Mouse (Mus musculus) midbrain, embryonic 12.5 days (tissue): ENCODE results near the gene Sh3pxd2a. TPM values are rescaled to one million over a fixed set of nuclear protein-coding genes. Genes with fewer than 3 reads are reported as not detected.
A peak's percentile ranks its signal among the peaks of the same experiment; 100 is the strongest.

ENCODE experiments used
- ATAC-seq: fragments of 200-750 bp; cut with Nextera tagmentation; 2 replicates; pipeline ENCODE4 v1.8.0; 2017; ENCODE audit warnings: low read depth, moderate TSS enrichment, moderate library complexity; ENCODE audit not compliant: low FRiP score
- H3K27ac ChIP-seq: fragments of 300-500 bp; sonication (generic); replicated peaks from 2 replicates; pipeline ENCODE4 v1.5.1; 2016; ENCODE audit warnings: mild to moderate bottlenecking
- H3K27me3 ChIP-seq: fragments of 300-500 bp; sonication (generic); 2 replicates; pipeline ENCODE4 v1.6.1; 2016; ENCODE audit warnings: mild to moderate bottlenecking
- H3K36me3 ChIP-seq: fragments of 300-500 bp; sonication (generic); 2 replicates; pipeline ENCODE4 v1.6.1; 2016
- H3K4me1 ChIP-seq: fragments of 300-500 bp; sonication (generic); 2 replicates; pipeline ENCODE4 v1.6.1; 2016
- H3K4me2 ChIP-seq: fragments of 300-500 bp; sonication (generic); replicated peaks from 2 replicates; pipeline ENCODE4 v1.6.1; 2016; ENCODE audit warnings: mild to moderate bottlenecking, moderate library complexity
- H3K4me3 ChIP-seq: fragments of 300-500 bp; sonication (generic); 2 replicates; pipeline ENCODE4 v1.5.1; 2016; ENCODE audit warnings: mild to moderate bottlenecking
- H3K9ac ChIP-seq: fragments of 300-500 bp; sonication (generic); replicated peaks from 2 replicates; pipeline ENCODE4 v1.6.1; 2016; ENCODE audit warnings: mild to moderate bottlenecking, moderate library complexity
- H3K9me3 ChIP-seq: fragments of 300-500 bp; sonication (generic); 2 replicates; pipeline ENCODE4 v1.6.1; 2016; ENCODE audit warnings: mild to moderate bottlenecking
- WGBS: fragments of 180-500 bp; shearing (Covaris S2); methylation state at CpG from one replicate; pipeline ENCODE4 v1.1.7; 2016; 5-methylcytosine and 5-hydroxymethylcytosine counted together
- polyA plus RNA-seq: library from polyadenylated mRNA; unstranded; fragments of >200 nt; fragmentation: Nextera tagmentation; extraction: Ambion mirVana; gene quantifications from 2 replicates; pipeline ENCODE4 v1.2.1, GENCODE M21; 2016

Sh3pxd2a gene
- polyA plus RNA-seq, 1 experiment from 2014 or later: 3.2 TPM

DNA sequence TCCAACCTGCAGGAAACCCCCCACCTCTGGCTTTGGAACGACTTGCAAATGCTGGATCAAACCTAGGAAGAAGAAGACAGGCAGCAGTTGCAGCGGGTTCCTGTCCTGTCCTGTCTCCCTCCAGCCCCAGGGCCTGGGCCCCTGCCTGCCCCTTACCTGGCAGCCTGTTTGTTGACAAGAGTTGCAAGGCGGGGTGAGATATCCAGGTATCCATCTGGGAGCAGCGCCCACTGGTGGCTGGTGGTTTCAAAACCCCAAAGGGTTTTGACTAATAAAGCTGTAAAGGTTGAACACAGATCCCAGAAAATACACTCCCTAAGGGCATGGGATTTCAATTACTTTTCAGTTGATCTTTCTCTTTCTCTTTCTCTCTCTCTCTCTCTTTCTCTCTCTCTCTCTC, 24.0 kb upstream of the Sh3pxd2a start:
- Histone ChIP-seq H3K4me1 (peaks cover 19% of the 10 kb centered on the region), H3K4me3 (no peak overlapping the region), H3K9me3 (0 out of 2 replicates have a peak, but pooled peaks cover 4% of the 10 kb centered on the region), H3K36me3 (no peaks in the 10 kb centered on the region), H3K9ac (no peak overlapping the region), H3K27me3 (no peaks in the 10 kb centered on the region; the same call in 1 of the 2 replicates), H3K4me2 (no peak overlapping the region), H3K27ac (no peak overlapping the region)
- WGBS: 37% methylated on average over 4 of the region's 4 CpGs
- no peak for ATAC-seq

DNA sequence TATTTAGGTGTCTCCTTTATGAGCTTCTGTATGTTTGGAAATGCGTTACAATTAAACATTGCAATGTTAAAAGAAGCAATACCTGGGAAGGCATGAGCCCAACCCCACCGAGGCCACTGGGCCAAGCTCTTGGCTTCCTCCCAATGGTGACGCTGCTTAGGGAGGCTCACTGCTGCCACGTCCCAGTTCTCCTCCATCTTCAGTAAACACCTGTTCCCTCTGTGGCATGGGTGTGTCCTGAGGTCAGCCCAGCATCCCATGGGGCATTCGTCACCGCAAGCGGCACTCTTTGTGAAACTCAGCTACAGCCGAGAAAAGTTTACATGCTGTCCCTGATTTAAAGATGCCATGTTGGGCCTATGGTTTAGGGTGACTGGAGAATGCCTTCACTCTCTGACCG, 23.4 kb upstream of the Sh3pxd2a start:
- no peaks in the 10 kb centered on the region for H3K36me3 ChIP-seq
- 89% methylated on average over 9 of the region's 9 CpGs for WGBS

DNA sequence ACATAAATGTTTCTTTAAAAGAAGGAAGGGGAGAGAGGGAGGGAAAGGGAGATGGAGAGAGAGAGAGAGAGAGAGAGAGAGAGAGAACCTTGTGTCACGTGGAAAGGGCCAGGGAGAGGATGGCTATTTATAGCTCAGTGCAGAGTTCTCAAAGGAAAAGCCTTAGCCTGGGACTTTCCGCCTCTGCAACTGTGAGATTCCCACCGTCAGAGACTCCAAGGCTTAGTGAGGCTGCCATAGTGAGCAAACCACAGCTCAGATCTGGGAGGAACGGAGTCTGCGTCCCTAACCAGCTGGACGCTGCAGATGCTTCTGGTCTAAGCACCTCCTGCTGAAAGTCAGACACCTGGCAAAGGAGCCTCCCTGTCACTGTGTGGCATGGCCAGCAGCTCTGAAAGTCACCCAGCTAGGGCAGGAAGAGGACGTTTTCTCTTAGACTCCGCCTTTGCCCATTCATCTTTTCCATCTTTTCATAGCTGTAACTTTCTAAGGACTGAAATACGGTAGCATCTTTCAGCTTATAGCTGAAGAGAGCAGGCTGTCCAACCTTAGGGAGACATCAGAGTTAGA, 21.9 kb upstream of the Sh3pxd2a start:
- H3K27me3 ChIP-seq: no peaks in the 10 kb centered on the region; the same call in 1 of the 2 replicates
- no peaks in the 10 kb centered on the region for H3K36me3 ChIP-seq
- H3K4me2 ChIP-seq: no peak overlapping the region
- ATAC-seq: no peak
- H3K4me3 ChIP-seq: no peak overlapping the region
- 54% methylated on average over 9 of the region's 9 CpGs for WGBS
- H3K4me1 ChIP-seq: peaks cover 3% of the 10 kb centered on the region; the same call in 1 of the 2 replicates
- H3K9ac ChIP-seq: no peak overlapping the region
- peaks cover 9% of the 10 kb centered on the region; the same call in 1 of the 2 replicates for H3K9me3 ChIP-seq
- no peak overlapping the region for H3K27ac ChIP-seq

More for the DNA sequence above, 23.4 kb upstream of the Sh3pxd2a start:
- Histone ChIP-seq H3K4me2 (no peak overlapping the region), H3K4me3 (no peak overlapping the region), H3K9ac (no peak overlapping the region), H3K9me3 (0 out of 2 replicates have a peak, but pooled peaks cover 4% of the 10 kb centered on the region), H3K4me1 (peaks cover 12% of the 10 kb centered on the region), H3K27ac (no peak overlapping the region), H3K27me3 (no peaks in the 10 kb centered on the region; the same call in 1 of the 2 replicates)
- no peak for ATAC-seq

DNA sequence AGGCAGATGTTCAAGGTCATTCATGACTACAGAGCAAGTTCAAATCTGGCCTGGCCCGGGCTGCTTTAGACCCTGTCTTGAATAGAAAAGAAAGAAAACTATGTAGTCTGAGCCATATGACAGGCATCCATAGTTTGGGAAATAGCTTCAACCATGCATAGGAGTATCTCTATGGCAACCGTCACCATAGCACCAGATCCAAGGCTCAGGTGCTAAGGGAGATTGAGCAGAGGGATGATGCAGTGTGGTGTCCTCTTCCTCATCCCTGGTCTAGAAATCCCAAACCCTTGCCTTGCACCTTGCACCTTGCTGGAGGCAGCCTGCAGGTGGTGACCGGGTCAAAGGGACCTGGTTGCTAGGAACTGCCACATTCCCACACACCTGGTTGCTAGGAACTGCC, 19.9 kb upstream of the Sh3pxd2a start:
- peaks cover 5% of the 10 kb centered on the region; the same call in 1 of the 2 replicates for H3K9me3 ChIP-seq
- H3K4me2 ChIP-seq: no peak overlapping the region
- H3K36me3 ChIP-seq: no peaks in the 10 kb centered on the region
- no peaks in the 10 kb centered on the region; the same call in 1 of the 2 replicates for H3K27me3 ChIP-seq
- no peak for ATAC-seq
- WGBS: 74% methylated on average over 3 of the region's 3 CpGs
- H3K4me1 ChIP-seq: peaks cover 3% of the 10 kb centered on the region; the same call in 1 of the 2 replicates
- no peak overlapping the region for H3K27ac ChIP-seq
- H3K9ac ChIP-seq: no peak overlapping the region
- H3K4me3 ChIP-seq: no peak overlapping the region

DNA sequence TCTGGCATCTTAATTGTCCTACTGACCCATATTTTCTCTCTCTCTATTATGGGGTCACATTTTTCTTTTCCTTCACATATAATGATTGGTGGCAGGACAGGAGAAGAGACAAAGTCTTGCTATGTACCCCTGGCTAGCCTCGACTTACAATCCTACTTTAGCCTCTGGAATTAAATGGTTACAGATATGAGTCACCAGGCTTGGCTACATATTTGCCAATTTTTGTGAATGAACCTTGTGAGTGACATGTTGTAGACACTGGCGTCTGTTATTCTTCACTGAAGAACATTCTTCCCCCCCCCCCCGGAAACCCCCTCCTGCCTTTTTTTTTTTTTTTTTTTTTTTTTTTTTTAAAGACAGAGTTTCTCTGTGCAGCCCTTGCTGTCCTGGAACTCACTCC, 19.1 kb upstream of the Sh3pxd2a start:
- Histone ChIP-seq H3K4me2 (no peak overlapping the region), H3K27me3 (no peaks in the 10 kb centered on the region; the same call in 1 of the 2 replicates), H3K27ac (no peak overlapping the region), H3K9me3 (peaks cover 5% of the 10 kb centered on the region; the same call in 1 of the 2 replicates), H3K4me1 (peaks cover 3% of the 10 kb centered on the region; the same call in 1 of the 2 replicates), H3K9ac (no peak overlapping the region), H3K4me3 (no peak overlapping the region), H3K36me3 (no peaks in the 10 kb centered on the region)
- 80% methylated on average over 3 of the region's 3 CpGs for WGBS
- ATAC-seq: no peak

DNA sequence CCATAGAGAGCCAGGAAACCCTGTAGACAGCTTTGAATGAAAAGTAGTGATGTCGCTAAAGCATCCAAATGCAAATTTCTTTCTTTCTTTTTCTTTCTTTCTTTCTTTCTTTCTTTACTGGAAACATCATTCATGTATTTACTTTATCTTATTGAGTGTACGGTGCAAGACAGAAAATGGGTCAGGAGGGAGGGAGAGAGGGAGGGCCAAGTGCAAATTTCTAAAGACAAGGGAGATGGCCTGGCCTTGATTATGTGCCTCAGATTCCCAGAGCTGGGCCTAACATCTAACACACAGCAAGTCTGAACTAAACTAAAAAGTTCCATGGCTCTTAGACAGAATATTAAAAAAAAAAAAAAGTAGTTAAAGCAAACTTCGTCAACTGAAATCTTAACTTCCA, 9.3 kb upstream of the Sh3pxd2a start:
- Histone ChIP-seq H3K4me3 (no peak overlapping the region), H3K9ac (no peak overlapping the region), H3K27ac (peak overlapping the region; percentile 31; the same call in 1 of the 2 replicates), H3K4me1 (peaks cover 18% of the 10 kb centered on the region), H3K9me3 (no peaks in the 10 kb centered on the region), H3K4me2 (0 out of 2 replicates have a peak overlapping the region, but pooled peaks have one; percentile 16), H3K27me3 (0 out of 2 replicates have a peak, but pooled peaks cover 2% of the 10 kb centered on the region), H3K36me3 (no peaks in the 10 kb centered on the region)
- no peak for ATAC-seq
- WGBS: 60% methylated on average over 3 of the region's 3 CpGs

DNA sequence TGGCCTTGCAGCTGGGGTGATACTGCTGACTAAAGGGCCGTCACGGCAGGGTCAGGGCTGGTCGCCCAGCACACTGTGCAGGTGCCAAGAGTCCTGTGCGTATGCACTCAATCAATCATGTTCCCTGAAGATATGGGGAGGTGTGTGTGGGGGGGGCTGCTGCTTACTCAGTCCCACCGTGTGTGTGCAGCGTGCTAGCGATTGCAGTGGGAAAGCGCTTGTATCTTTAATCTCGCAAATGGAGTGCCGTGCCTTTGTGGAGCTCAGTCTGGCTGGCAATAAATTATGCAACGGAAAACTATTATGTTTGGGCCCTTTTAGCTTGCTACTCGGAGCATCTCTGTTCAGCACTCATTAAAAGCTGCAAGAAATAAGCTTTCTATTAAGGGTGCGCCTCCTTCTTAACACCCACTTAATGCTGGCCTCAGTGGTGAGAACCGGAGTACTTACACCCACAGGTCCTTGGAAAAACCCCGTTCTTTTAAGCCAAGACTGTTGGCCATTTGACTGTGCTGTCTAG, 8.7 kb upstream of the Sh3pxd2a start:
- Histone ChIP-seq H3K27me3 (0 out of 2 replicates have a peak, but pooled peaks cover 2% of the 10 kb centered on the region), H3K9me3 (no peaks in the 10 kb centered on the region), H3K4me2 (0 out of 2 replicates have a peak overlapping the region, but pooled peaks have one; percentile 16), H3K4me3 (no peak overlapping the region), H3K36me3 (no peaks in the 10 kb centered on the region), H3K9ac (0 out of 2 replicates have a peak overlapping the region, but pooled peaks have one; percentile 16), H3K4me1 (peaks cover 18% of the 10 kb centered on the region), H3K27ac (peak overlapping the region; percentile 31; the same call in 1 of the 2 replicates)
- ATAC-seq: peak; percentile 58
- WGBS: 37% methylated on average over 15 of the region's 15 CpGs

DNA sequence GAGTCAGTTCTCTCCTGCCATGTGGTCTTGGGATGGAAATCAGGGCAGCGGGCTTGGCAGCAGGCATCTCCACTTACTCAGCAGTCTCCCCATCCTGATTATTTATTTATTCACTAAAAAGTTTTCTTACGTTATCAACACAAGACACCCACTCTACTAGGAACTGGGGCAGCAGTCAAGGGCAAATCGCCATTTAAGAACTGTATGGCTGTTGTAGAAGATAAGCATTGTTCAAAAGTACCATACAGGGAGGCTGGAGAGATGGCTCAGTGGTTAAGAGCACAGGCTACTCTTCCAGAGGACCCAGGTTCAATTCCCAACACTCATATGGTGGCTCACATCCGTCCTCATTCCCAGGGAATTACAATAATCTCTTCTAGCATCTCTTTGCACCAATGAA, 7.6 kb upstream of the Sh3pxd2a start:
- Histone ChIP-seq H3K9me3 (no peaks in the 10 kb centered on the region), H3K4me1 (peaks cover 18% of the 10 kb centered on the region), H3K4me3 (no peak overlapping the region), H3K4me2 (no peak overlapping the region), H3K36me3 (no peaks in the 10 kb centered on the region), H3K27ac (no peak overlapping the region), H3K27me3 (0 out of 2 replicates have a peak, but pooled peaks cover 2% of the 10 kb centered on the region), H3K9ac (no peak overlapping the region)
- WGBS: 83% methylated on average over 4 of the region's 4 CpGs
- no peak for ATAC-seq

DNA sequence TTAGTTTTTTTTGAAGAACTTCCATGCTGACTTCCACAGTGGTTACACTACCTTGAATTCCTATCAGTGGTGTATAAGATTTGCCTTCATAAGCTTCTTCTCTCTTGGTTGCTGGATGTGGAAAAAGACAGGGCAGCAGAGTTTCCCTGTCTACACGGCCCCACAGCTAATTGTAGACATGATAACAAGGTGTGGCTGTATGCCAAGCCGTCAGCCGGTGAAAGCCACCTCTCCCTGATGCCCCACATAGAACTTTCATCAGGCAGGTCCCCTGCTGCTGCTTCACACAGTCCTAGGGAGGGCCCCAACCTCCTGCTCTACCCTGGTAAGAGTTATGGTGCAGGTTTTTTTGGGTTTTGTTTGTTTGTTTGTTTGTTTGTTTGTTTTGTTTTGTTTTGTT, 4.5 kb upstream of the Sh3pxd2a start:
- WGBS: 89% methylated on average over 3 of the region's 3 CpGs
- Histone ChIP-seq H3K4me3 (no peak overlapping the region), H3K36me3 (no peaks in the 10 kb centered on the region), H3K4me2 (no peak overlapping the region), H3K4me1 (peaks cover 21% of the 10 kb centered on the region), H3K9ac (no peak overlapping the region), H3K27me3 (peaks cover 10% of the 10 kb centered on the region), H3K9me3 (no peaks in the 10 kb centered on the region), H3K27ac (no peak overlapping the region)
- no peak for ATAC-seq

DNA sequence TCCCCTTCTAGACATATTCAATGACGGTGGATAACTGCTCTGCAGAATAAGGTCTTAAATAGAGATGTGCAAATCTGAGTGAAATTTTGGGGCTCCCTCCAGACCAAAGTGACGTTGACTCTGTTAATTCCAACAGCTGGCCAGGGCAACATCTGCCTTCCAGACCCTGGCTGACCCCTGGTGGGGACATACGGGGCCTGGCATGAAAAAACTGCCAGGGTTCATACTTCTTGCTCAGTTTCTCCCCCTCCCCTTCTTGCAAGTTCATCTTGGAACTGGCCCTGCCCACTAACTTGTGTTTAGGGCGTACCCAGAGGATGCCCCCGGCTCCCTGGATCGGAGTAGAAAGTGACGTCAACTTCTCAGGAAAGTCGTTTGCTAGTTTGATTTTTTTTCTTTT, 2.6 kb upstream of the Sh3pxd2a start:
- no peak for ATAC-seq
- no peak overlapping the region for H3K27ac ChIP-seq
- H3K27me3 ChIP-seq: peaks cover 10% of the 10 kb centered on the region
- 0 out of 2 replicates have a peak, but pooled peaks cover 3% of the 10 kb centered on the region for H3K9me3 ChIP-seq
- no peak overlapping the region for H3K4me2 ChIP-seq
- H3K9ac ChIP-seq: no peak overlapping the region
- WGBS: 79% methylated on average over 8 of the region's 8 CpGs
- H3K4me1 ChIP-seq: peaks cover 15% of the 10 kb centered on the region
- no peaks in the 10 kb centered on the region for H3K36me3 ChIP-seq
- H3K4me3 ChIP-seq: no peak overlapping the region

DNA sequence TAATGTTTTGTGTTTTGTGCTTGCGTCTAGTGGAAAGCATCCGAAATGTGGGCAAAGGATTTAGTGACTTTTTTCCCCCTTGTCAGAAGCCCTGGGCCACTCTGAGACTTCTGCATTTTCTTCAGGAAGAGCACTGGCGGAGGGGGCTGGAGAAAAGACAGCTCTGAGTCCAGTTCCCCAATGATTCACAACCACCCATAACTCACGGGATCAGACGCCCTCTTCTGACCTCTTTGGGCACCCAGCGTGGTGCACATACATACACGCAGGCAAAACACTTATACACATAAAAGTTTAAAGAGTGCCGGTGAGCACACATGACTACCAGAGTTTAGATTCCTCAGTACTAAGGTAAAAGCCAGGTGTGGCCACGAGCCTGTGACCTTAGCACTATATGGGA, 1.3 kb upstream of the Sh3pxd2a start:
- H3K9ac ChIP-seq: no peak overlapping the region
- H3K9me3 ChIP-seq: 0 out of 2 replicates have a peak, but pooled peaks cover 3% of the 10 kb centered on the region
- peaks cover 18% of the 10 kb centered on the region for H3K4me1 ChIP-seq
- no peak for ATAC-seq
- no peak overlapping the region for H3K4me2 ChIP-seq
- H3K4me3 ChIP-seq: no peak overlapping the region
- peaks cover 12% of the 10 kb centered on the region for H3K27me3 ChIP-seq
- H3K36me3 ChIP-seq: no peaks in the 10 kb centered on the region
- WGBS: 64% methylated on average over 9 of the region's 9 CpGs
- H3K27ac ChIP-seq: no peak overlapping the region

DNA sequence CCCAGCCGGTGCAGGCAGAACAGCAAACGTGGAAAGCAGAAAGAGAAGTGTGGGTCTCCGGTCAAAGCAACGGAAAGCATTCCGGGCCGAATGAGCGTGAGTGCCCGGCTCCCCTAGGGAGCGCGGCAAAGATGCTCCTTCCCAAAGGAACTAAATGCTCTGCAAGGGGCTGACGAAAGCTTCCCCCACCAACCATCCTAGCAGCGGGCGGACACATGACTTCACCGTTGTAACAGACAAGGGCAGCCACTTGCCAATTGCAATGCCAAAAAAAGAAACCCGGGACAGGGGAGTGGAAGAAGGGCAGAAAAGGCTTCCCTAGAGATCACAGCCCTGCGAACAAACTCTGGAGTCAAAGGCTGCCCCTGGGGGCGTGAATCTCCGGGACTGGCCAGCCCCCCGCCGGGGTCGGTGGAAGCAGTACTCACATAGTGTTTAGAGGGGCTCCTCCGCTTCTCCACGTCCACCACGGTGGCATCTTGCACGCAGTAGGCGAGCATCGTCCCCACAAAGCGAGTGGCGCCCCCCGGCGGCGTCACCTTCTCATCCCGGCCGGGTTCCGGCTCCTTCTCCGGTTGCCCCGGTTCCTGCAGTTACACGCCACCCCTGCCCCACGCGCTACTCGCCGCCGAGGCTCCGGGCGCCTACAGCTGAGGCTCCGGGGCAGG, 431 bp downstream of the Sh3pxd2a start:
- peak overlapping the region; percentile 94 for H3K4me2 ChIP-seq
- peak overlapping the region; percentile 85 for H3K27ac ChIP-seq
- peak overlapping the region; percentile 67 for H3K4me3 ChIP-seq
- 0 out of 2 replicates have a peak, but pooled peaks cover 3% of the 10 kb centered on the region for H3K9me3 ChIP-seq
- ATAC-seq: peak; percentile 1
- no peaks in the 10 kb centered on the region for H3K36me3 ChIP-seq
- peaks cover 24% of the 10 kb centered on the region for H3K4me1 ChIP-seq
- under 1% methylated on average over 44 of the region's 46 CpGs for WGBS
- peak overlapping the region; percentile 81 for H3K9ac ChIP-seq
- peaks cover 17% of the 10 kb centered on the region for H3K27me3 ChIP-seq
